Mouse (Mus musculus) cerebellum, adult 2 months (tissue): ENCODE data around the gene Arhgef38. TPM values are rescaled to one million over a fixed set of nuclear protein-coding genes. Genes with fewer than 3 reads are reported as not detected.

Source experiments
- DNase-seq, 2 experiments: peaks; one replicate each; pipeline ENCODE4 v3.0.0; 2021
- H3K27ac ChIP-seq: fragments of 200-500 bp; 2 replicates; pipeline ENCODE4 v1.5.1; 2012; ENCODE audit warnings: low read length, control low read depth, inconsistent platforms; ENCODE audit not compliant: insufficient read depth
- H3K27me3 ChIP-seq: fragments of 200-500 bp; 2 replicates; pipeline ENCODE4 v1.6.1; 2012; ENCODE audit warnings: inconsistent platforms, mild to moderate bottlenecking, low read length, moderate library complexity; ENCODE audit not compliant: control insufficient read depth, insufficient read depth
- H3K4me1 ChIP-seq: fragments of 200-500 bp; 2 replicates; pipeline ENCODE4 v1.6.1; 2011; ENCODE audit warnings: low read length; ENCODE audit not compliant: control insufficient read depth, insufficient read depth
- H3K4me3 ChIP-seq: fragments of 200-500 bp; replicated peaks from 2 replicates; pipeline ENCODE3; 2011; ENCODE audit warnings: mild to moderate bottlenecking, low read depth, low read length, control low read depth; ENCODE audit not compliant: insufficient read depth
- CTCF ChIP-seq: fragments of 200-500 bp; IDR thresholded peaks from 2 replicates; pipeline ENCODE4 v1.5.1; 2011; ENCODE audit warnings: low read depth, mild to moderate bottlenecking, control low read depth, low read length, moderate library complexity, borderline replicate concordance; ENCODE audit not compliant: insufficient read depth
- POLR2A ChIP-seq: fragments of 200-500 bp; IDR thresholded peaks from 2 replicates; pipeline ENCODE4 v1.6.1; 2011; ENCODE audit warnings: low read length, control low read depth, borderline replicate concordance; ENCODE audit not compliant: insufficient read depth
- WGBS: fragments of 180-500 bp; shearing (Covaris S2); methylation state at CpG from one replicate; pipeline ENCODE4 v1.1.7; 2018; 5-methylcytosine and 5-hydroxymethylcytosine counted together
- polyA plus RNA-seq: library from polyadenylated mRNA; depleted of rRNA; stranded (reverse); fragments of >200 nt; gene quantifications from 2 replicates; pipeline ENCODE4 v1.2.3, GENCODE M21; 2012

The Arhgef38 gene
- polyA plus RNA-seq, 1 experiment = 0.41 TPM

GRCm38 (mm10) chr3:133131372-133131771, 103.4 kb downstream of the Arhgef38 start:
- H3K4me1 ChIP-seq = no peaks in the 10 kb centered on the region
- no peak overlapping the region for H3K4me3 ChIP-seq
- TF ChIP-seq POLR2A (no peak), CTCF (no peak)

DNA sequence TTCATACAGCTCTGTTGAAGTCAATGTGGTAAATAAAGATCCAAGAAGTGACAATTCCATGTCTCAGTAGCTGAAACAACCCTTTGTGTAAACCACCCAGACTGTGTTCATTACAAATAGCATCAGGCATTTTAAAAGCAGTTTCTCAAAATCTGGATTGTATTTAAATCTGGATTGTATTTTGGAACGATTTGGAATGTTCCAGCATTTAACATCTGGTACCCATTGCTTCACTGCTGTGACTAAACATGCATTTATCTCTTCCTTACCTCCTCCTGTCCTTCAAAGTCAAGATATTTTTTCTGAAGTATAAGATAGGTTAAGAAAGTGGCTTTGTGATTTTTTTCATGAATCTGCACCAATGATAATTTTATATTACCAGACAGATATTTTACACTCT, 121.5 kb downstream of the Arhgef38 start:
- Histone ChIP-seq H3K27me3 (no peaks in the 10 kb centered on the region), H3K4me3 (no peak overlapping the region), H3K4me1 (no peaks in the 10 kb centered on the region), H3K27ac (no peak overlapping the region)
- TF ChIP-seq CTCF (no peak), POLR2A (no peak)
- no peak for DNase-seq
- WGBS = 46% methylated on average over 1 of the region's 1 CpGs

More at GRCm38 (mm10) chr3:133131372-133131771, 103.4 kb downstream of the Arhgef38 start:
- no peaks in the 10 kb centered on the region for H3K27me3 ChIP-seq
- no peak for DNase-seq
- H3K27ac ChIP-seq = no peak overlapping the region
- WGBS = 98% methylated on average over 5 of the region's 5 CpGs

GRCm38 (mm10) chr3:133111741-133112140, 123.0 kb downstream of the Arhgef38 start:
- H3K27me3 ChIP-seq = no peaks in the 10 kb centered on the region
- no peak for TF ChIP-seq POLR2A
- TF ChIP-seq CTCF = peak; percentile 29; the same call in 1 of the 2 replicates
- DNase-seq = peak in 1 of 2 experiments; percentile 33
- no peak overlapping the region for H3K27ac ChIP-seq
- no peak overlapping the region for H3K4me3 ChIP-seq
- WGBS = 23% methylated on average over 2 of the region's 2 CpGs
- H3K4me1 ChIP-seq = no peaks in the 10 kb centered on the region

DNA sequence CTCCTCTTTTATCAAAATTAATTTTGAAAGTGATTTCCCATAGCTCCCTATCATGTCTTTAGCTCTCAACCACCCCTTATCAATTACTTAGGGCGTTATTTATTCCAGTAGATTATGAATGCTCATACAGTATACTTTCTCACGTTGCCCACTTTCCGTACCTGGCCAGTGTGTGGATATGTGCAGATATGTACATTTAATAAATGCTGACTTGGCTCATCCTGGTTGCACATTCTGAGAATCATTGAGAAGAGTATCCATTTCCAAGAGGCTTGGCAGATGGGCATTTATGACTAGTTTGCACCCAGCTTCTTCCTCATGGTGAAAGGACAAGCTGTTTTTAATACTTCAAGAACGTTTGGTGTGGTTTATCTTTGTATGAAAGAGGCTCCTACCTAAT, 124.9 kb downstream of the Arhgef38 start:
- Histone ChIP-seq H3K4me3 (no peak overlapping the region), H3K4me1 (no peaks in the 10 kb centered on the region), H3K27me3 (no peaks in the 10 kb centered on the region), H3K27ac (no peak overlapping the region)
- no peak for TF ChIP-seq POLR2A
- TF ChIP-seq CTCF = no peak
- WGBS = 89% methylated on average over 4 of the region's 4 CpGs
- no peak for DNase-seq

GRCm38 (mm10) chr3:133108731-133109130, 126.0 kb downstream of the Arhgef38 start:
- Histone ChIP-seq H3K4me3 (no peak overlapping the region), H3K4me1 (no peaks in the 10 kb centered on the region), H3K27ac (no peak overlapping the region), H3K27me3 (no peaks in the 10 kb centered on the region)
- TF ChIP-seq POLR2A = no peak
- no peak for TF ChIP-seq CTCF
- DNase-seq = no peak
- WGBS = 95% methylated on average over 4 of the region's 4 CpGs

GRCm38 (mm10) chr3:133104436-133104835, 130.3 kb downstream of the Arhgef38 start:
- Histone ChIP-seq H3K27ac (no peak overlapping the region), H3K4me3 (no peak overlapping the region), H3K4me1 (no peaks in the 10 kb centered on the region), H3K27me3 (no peaks in the 10 kb centered on the region)
- TF ChIP-seq CTCF = no peak
- TF ChIP-seq POLR2A = no peak
- WGBS = 92% methylated on average over 3 of the region's 3 CpGs
- no peak for DNase-seq

GRCm38 (mm10) chr3:133103768-133104167, 131.0 kb downstream of the Arhgef38 start:
- TF ChIP-seq CTCF = no peak
- TF ChIP-seq POLR2A = no peak
- H3K4me3 ChIP-seq = no peak overlapping the region
- H3K27ac ChIP-seq = no peak overlapping the region
- WGBS = 86% methylated on average over 3 of the region's 3 CpGs
- no peaks in the 10 kb centered on the region for H3K27me3 ChIP-seq
- no peak for DNase-seq
- no peaks in the 10 kb centered on the region for H3K4me1 ChIP-seq

DNA sequence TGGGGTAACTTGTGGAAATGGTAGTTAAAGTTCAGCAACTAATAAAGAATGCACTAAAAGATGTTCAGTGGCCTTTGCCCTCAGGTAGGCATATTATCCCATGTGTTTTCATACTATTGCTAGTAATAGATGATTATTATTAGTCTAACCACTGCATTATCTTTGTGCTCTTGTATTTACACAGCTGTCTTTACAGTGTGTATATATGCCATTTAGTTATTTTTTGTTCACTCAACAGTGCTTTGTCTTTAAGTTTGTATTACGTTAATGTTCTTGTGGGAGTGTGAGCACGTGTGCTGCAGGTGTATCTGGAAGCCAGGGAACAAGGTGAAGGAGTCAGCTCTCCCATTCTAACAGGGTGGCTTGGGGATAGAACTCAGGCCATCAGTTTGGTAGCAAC, 135.8 kb downstream of the Arhgef38 start:
- DNase-seq = no peak
- Histone ChIP-seq H3K4me3 (no peak overlapping the region), H3K27me3 (no peaks in the 10 kb centered on the region), H3K27ac (no peak overlapping the region), H3K4me1 (no peaks in the 10 kb centered on the region)
- no peak for TF ChIP-seq CTCF
- TF ChIP-seq POLR2A = no peak
- WGBS = 96% methylated on average over 2 of the region's 2 CpGs

DNA sequence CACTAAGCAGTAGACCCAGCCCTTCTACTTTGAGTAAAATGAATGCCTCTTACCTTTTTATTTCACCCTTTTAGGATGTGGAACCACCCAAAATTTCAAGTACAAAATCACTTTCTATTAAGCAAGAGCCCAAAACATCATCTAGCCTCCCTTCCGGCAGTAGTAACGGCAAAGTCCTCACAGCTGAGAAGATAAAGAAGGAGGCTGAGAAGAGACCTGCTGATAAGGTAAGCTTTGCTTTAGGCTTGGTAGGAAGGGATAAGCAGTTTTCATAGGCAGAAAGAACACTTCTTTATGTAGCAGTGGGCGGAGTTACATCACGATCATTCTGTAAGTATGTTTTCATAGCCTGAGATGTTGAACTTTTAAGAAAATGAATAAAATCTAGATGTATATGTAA, 136.4 kb downstream of the Arhgef38 start:
- Histone ChIP-seq H3K4me3 (no peak overlapping the region), H3K27ac (no peak overlapping the region), H3K27me3 (no peaks in the 10 kb centered on the region), H3K4me1 (no peaks in the 10 kb centered on the region)
- DNase-seq = no peak
- WGBS = 95% methylated on average over 4 of the region's 4 CpGs
- no peak for TF ChIP-seq POLR2A
- TF ChIP-seq CTCF = no peak
